Mouse (Mus musculus) heart, embryonic 16.5 days (tissue): ENCODE measurements around the gene Cntnap2. TPM values are rescaled to one million over a fixed set of nuclear protein-coding genes. Genes with fewer than 3 reads are reported as not detected.

ENCODE experiments used
- ATAC-seq: fragments of 200-750 bp; cut with Nextera tagmentation; replicated peaks from 2 replicates; pipeline ENCODE4 v1.8.0; 2017; ENCODE audit warnings: moderate number of reproducible peaks; ENCODE audit not compliant: insufficient read depth, low FRiP score; ENCODE audit errors: extremely low read depth
- H3K27ac ChIP-seq: fragments of 300-500 bp; sonication (generic); 2 replicates; pipeline ENCODE4 v1.5.1; 2014; ENCODE audit warnings: mild to moderate bottlenecking, low read length, control low read depth, moderate library complexity
- H3K27me3 ChIP-seq: fragments of 300-500 bp; sonication (generic); 2 replicates; pipeline ENCODE4 v1.6.1; 2014; ENCODE audit warnings: low read length, mixed read lengths; ENCODE audit not compliant: control insufficient read depth, insufficient read depth
- H3K36me3 ChIP-seq: fragments of 300-500 bp; sonication (generic); 2 replicates; pipeline ENCODE4 v1.6.1; 2014; ENCODE audit not compliant: control insufficient read depth, insufficient read depth
- H3K4me1 ChIP-seq: fragments of 300-500 bp; sonication (generic); 2 replicates; pipeline ENCODE4 v1.6.1; 2014; ENCODE audit warnings: low read length, mixed read lengths; ENCODE audit not compliant: control insufficient read depth, insufficient read depth
- H3K4me2 ChIP-seq: fragments of 300-500 bp; sonication (generic); 2 replicates; pipeline ENCODE4 v1.6.1; 2014; ENCODE audit warnings: low read depth, mild to moderate bottlenecking, control low read depth, low read length
- H3K4me3 ChIP-seq: fragments of 300-500 bp; sonication (generic); 2 replicates; pipeline ENCODE4 v1.5.1; 2014; ENCODE audit warnings: mild to moderate bottlenecking, control low read depth, low read length
- H3K9ac ChIP-seq: fragments of 300-500 bp; sonication (generic); 2 replicates; pipeline ENCODE4 v1.6.1; 2014; ENCODE audit warnings: low read length, control low read depth
- H3K9me3 ChIP-seq: fragments of 300-500 bp; sonication (generic); replicated peaks from 2 replicates; pipeline ENCODE4 v1.6.1; 2016; ENCODE audit warnings: low read length; ENCODE audit not compliant: control insufficient read depth
- WGBS: fragments of 180-500 bp; shearing (Covaris S2); extraction: QIAGEN DNeasy Blood & Tissue Kit; methylation state at CpG from one replicate; pipeline ENCODE4 v1.1.7; 2014; 5-methylcytosine and 5-hydroxymethylcytosine counted together
- polyA plus RNA-seq: library from polyadenylated mRNA; unstranded; fragments of >200 nt; fragmentation: Nextera tagmentation; extraction: Ambion mirVana; gene quantifications from 2 replicates; pipeline ENCODE4 v1.2.1, GENCODE M21; 2015

The Cntnap2 gene
- polyA plus RNA-seq, 1 experiment from 2014 or later = 0.46 TPM

- H3K4me3 ChIP-seq = no peak overlapping the region
- H3K4me2 ChIP-seq = no peak overlapping the region
- H3K9me3 ChIP-seq = no peaks in the 10 kb centered on the region
- 31% methylated on average over 10 of the region's 10 CpGs for WGBS
- no peaks in the 10 kb centered on the region for H3K36me3 ChIP-seq
- no peak overlapping the region for H3K9ac ChIP-seq
- ATAC-seq = no peak
- no peaks in the 10 kb centered on the region for H3K4me1 ChIP-seq
- H3K27ac ChIP-seq = no peak overlapping the region
- H3K27me3 ChIP-seq = no peaks in the 10 kb centered on the region
These were observed 1902.0 kb downstream of the Cntnap2 start for GRCm38 (mm10) chr6:46961022-46961686.

DNA sequence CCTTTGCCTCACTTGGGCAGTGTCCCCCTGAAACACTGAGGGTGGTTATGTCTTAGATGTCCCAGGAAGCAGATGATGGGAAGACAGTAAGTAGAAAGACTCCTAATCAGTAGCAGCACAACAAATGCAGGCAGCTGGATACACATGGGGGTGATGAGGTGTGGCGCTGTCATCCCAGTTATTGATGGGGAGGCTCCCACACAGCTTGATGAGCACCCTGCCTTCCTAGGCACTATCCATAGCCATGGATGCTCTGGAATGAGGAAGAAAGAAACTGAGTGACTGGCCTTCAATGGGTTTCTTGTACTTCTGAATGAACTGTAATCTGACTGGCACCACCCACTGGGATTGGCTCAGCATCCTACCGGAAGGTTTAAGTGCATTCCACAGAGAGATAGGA is 1904.1 kb downstream of the Cntnap2 start:
- Histone ChIP-seq H3K27me3 (no peaks in the 10 kb centered on the region), H3K9me3 (no peaks in the 10 kb centered on the region), H3K9ac (no peak overlapping the region), H3K4me1 (no peaks in the 10 kb centered on the region), H3K4me2 (no peak overlapping the region), H3K36me3 (no peaks in the 10 kb centered on the region), H3K4me3 (no peak overlapping the region), H3K27ac (no peak overlapping the region)
- no peak for ATAC-seq
- whole genome bisulfite sequencing = 65% methylated on average over 2 of the region's 2 CpGs

DNA sequence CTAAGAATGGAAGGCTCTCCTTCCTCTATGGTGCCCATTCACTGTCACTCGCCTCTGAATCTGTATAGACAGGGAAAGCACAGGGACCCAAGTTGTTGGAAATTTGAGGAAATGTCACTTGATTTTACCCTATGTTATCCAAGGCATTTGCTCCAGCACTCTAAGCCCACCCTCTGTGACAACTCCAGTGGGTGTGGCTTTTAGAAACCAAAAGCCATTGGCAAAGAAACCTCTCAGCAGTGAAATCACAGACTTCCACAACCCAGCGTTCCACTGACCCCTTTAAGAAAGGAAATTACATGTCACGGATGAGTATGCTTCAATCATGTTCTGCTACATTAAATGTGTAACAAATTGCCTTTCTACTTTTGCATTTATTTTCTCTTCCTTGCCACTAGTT is 1904.5 kb downstream of the Cntnap2 start:
- H3K9ac ChIP-seq = no peak overlapping the region
- no peaks in the 10 kb centered on the region for H3K4me1 ChIP-seq
- no peak overlapping the region for H3K4me3 ChIP-seq
- no peaks in the 10 kb centered on the region for H3K36me3 ChIP-seq
- ATAC-seq = no peak
- 74% methylated on average over 3 of the region's 3 CpGs for WGBS
- no peak overlapping the region for H3K4me2 ChIP-seq
- H3K27me3 ChIP-seq = no peaks in the 10 kb centered on the region
- H3K27ac ChIP-seq = no peak overlapping the region
- H3K9me3 ChIP-seq = no peaks in the 10 kb centered on the region

GRCm38 (mm10) chr6:46972640-46973039 is 1913.5 kb downstream of the Cntnap2 start:
- no peak overlapping the region for H3K4me3 ChIP-seq
- H3K4me1 ChIP-seq = no peaks in the 10 kb centered on the region
- 66% methylated on average over 2 of the region's 2 CpGs for WGBS
- H3K9me3 ChIP-seq = no peaks in the 10 kb centered on the region
- ATAC-seq = no peak
- no peak overlapping the region for H3K4me2 ChIP-seq
- no peak overlapping the region for H3K9ac ChIP-seq
- H3K27me3 ChIP-seq = no peaks in the 10 kb centered on the region
- H3K27ac ChIP-seq = no peak overlapping the region
- no peaks in the 10 kb centered on the region for H3K36me3 ChIP-seq

DNA sequence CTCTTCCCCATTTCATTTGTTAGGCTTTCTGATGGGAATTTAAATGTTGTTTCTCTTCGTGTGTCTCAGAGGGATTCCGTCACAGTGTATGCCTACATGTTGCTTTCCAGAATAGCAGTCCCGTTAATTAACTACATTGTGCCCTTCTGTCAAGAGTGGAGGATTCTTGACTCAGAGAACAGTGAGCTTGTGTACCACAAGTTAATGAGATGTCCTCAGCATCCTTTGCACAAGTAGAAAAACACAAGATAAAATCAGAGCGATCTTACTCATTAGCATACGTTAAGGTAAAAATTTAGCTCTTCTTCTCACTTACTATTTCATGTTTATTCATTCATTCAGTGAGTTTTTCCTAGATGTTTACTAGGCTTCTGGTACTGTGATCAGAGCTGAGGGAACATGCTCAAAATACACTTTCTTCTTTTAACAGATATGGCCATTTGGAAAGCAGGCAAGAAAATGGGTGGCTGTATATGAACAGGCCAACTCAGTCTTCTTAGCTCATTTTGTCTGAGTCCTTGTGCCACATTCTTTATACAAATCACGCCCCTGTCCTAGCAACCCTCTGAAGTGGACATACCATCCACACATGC is 1936.9 kb downstream of the Cntnap2 start:
- WGBS = 82% methylated on average over 6 of the region's 6 CpGs
- Histone ChIP-seq H3K4me3 (no peak overlapping the region), H3K4me2 (no peak overlapping the region), H3K27ac (no peak overlapping the region), H3K36me3 (no peaks in the 10 kb centered on the region), H3K4me1 (no peaks in the 10 kb centered on the region), H3K9ac (no peak overlapping the region), H3K27me3 (no peaks in the 10 kb centered on the region), H3K9me3 (no peaks in the 10 kb centered on the region)
- no peak for ATAC-seq

- H3K9me3 ChIP-seq = no peaks in the 10 kb centered on the region
- H3K9ac ChIP-seq = no peak overlapping the region
- no peak overlapping the region for H3K27ac ChIP-seq
- H3K4me1 ChIP-seq = no peaks in the 10 kb centered on the region
- no peak overlapping the region for H3K4me2 ChIP-seq
- ATAC-seq = no peak
- no peaks in the 10 kb centered on the region for H3K27me3 ChIP-seq
- H3K36me3 ChIP-seq = no peaks in the 10 kb centered on the region
- 79% methylated on average over 3 of the region's 3 CpGs for WGBS
- no peak overlapping the region for H3K4me3 ChIP-seq
These were observed 1945.3 kb downstream of the Cntnap2 start for GRCm38 (mm10) chr6:47004430-47004829.

GRCm38 (mm10) chr6:47012933-47013332 is 1953.8 kb downstream of the Cntnap2 start:
- 71% methylated on average over 4 of the region's 4 CpGs for WGBS
- H3K4me2 ChIP-seq = no peak overlapping the region

DNA sequence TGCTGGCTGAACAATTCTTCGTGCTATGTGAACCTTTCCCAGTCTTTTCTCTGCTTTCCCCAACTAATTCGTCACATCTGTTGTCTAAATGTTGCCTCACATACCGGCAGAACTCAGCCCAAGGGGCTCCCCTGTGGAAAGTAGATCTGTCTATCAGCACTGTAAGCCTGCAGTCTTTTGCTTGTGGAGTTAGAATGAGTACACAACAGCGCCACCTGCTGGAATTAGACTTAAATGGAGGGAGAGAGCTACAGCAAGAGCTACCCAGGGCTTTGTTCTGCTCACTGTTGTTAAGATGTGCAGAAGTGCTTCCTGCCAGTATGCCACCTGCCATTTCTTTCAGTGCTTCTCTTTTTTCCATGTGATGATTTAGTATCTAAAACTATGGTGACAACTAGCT is 1954.4 kb downstream of the Cntnap2 start:
- 10% methylated on average over 4 of the region's 4 CpGs for WGBS
- H3K27me3 ChIP-seq = no peaks in the 10 kb centered on the region
- H3K27ac ChIP-seq = no peak overlapping the region
- H3K4me2 ChIP-seq = no peak overlapping the region
- no peaks in the 10 kb centered on the region for H3K4me1 ChIP-seq
- H3K36me3 ChIP-seq = no peaks in the 10 kb centered on the region
- ATAC-seq = no peak
- no peaks in the 10 kb centered on the region for H3K9me3 ChIP-seq
- no peak overlapping the region for H3K4me3 ChIP-seq
- H3K9ac ChIP-seq = no peak overlapping the region

More at GRCm38 (mm10) chr6:47012933-47013332, 1953.8 kb downstream of the Cntnap2 start:
- H3K9ac ChIP-seq = no peak overlapping the region
- no peaks in the 10 kb centered on the region for H3K4me1 ChIP-seq
- H3K27ac ChIP-seq = no peak overlapping the region
- no peaks in the 10 kb centered on the region for H3K27me3 ChIP-seq
- H3K36me3 ChIP-seq = no peaks in the 10 kb centered on the region
- no peak for ATAC-seq
- no peak overlapping the region for H3K4me3 ChIP-seq
- H3K9me3 ChIP-seq = no peaks in the 10 kb centered on the region

DNA sequence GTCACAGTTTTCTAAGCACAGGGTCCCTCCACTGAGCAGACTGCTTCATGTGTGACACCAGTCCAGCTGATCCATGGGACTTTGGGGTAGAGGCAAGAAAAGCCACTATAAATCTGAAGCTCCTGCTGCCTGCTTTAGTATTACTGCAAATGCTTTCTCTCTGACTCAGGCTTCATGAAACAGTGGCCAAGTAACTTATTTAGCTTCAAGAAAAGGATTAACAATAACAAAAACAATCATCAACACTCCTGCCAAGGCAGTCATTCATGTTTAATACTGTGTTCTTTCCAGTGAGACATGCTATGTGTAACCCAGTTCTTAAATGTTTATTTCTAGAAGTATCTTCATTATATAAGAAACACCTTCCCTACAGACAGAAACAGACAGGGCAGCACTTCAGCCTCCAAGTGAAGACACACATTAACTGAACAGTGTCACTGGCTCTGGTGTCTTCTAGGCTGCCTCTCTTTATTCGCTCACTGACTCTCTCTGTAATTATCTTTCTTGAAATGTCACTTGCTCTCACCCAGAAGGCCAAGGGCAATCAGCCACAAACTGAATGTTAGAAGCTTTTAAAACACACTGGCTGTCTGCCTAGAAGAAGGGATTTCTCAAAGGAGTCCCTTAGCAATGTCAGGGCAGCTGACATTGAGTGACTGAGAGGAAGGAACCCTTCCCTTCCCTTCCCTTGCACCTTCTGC is 1955.9 kb downstream of the Cntnap2 start:
- no peaks in the 10 kb centered on the region for H3K36me3 ChIP-seq
- no peak overlapping the region for H3K27ac ChIP-seq
- no peaks in the 10 kb centered on the region for H3K9me3 ChIP-seq
- no peak for ATAC-seq
- H3K27me3 ChIP-seq = no peaks in the 10 kb centered on the region
- no peak overlapping the region for H3K4me3 ChIP-seq
- no peak overlapping the region for H3K9ac ChIP-seq
- 55% methylated on average over 1 of the region's 1 CpGs for WGBS
- no peak overlapping the region for H3K4me2 ChIP-seq
- no peaks in the 10 kb centered on the region for H3K4me1 ChIP-seq
